Mouse (Mus musculus) right cerebral cortex, postnatal 14 days (tissue): ENCODE data around the gene Tmem88.
"Not testable (repeated sequence)": the region's sequence is repeated elsewhere in the genome, so short reads cannot be mapped to it uniquely, and the experiment has no call there.

Source experiments
- DNase-seq: peaks from one replicate; pipeline ENCODE4 v3.0.0; 2022

Tmem88 gene

DNA sequence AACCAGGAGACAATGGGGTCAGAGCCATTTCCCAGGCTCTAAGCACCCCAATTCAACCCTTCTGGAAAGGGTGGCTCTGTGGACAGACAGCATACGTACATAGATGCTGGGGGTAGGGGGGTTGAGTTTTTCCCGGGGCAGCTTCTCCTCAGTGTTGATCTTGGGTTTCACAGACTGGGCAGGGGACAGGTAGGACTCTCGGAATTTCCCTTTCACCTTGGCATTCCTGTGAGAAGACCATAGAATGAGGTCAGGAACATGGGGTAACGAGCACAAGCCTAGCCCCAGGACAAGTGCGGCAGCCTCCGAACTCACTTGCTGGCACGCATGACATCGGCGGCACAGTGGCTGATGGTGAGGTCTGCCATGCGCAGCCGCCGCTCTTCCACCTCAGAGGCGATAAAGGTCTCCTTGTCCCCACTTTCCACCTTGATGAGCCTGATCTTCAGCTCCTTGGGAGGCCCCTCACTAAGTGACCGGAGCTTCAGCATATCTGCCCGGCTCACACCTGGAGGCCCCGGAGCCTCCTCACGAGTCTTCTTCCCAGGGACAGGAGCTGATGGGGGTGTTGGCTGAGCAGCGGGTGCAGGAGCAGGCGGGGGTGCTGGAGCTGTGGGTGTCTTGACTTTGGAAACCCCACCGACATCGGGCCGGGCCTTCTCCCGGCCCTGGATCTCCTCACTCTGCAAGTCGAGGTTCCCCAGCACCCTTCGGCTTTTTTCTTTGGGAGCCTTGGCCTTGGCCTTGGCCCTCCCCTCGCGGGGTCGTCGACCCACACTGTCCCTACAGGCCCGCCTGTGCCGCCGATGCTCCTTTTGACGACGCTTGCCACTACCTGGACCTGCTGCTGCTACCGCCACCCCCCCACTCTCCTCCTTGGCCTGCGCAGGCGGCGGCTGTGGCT is 5.9 kb upstream of the Tmem88 start:
- DNase-seq = no peak

DNA sequence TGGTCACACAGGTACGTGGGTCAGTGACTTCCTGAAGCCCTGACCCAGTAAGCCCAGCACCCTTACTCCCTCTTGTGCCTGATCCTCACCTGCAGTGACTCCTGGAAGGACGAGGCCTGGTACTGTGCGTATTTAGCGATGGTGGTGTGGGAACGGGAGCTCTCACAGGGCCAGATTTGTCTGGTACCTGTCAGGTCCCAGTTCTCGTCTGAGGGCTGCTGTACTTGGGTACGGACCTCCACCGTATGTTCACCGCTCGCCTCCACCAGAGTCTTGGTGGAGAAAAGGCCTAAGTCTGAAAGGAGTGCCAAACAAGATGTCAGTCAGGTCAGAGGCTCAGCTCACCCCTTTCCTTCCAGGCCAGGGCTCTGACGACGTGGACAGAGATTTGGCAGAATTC is 4.0 kb upstream of the Tmem88 start:
- no peak for DNase-seq

DNA sequence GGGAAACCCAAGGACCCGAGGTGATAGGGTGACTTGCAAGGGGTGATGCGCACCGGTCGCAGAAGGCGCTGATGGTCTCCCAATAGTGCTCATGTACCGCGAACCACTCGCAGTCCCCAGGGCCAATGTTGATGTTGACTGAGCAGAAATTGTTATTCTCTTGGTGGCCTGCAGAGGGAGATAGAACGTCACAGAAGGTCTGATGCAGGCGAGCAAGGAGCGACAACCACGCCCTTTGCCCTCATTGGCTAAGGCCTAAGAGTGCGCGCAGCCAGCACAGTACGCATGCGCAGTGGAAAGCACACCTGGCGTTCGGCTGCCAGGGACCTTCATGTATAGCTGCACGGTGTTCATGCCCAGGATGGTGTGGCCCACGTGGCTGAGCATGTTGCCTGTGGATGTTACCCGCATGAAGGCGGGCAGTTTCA is 3.2 kb upstream of the Tmem88 start:
- peak; percentile 87 for DNase-seq

DNA sequence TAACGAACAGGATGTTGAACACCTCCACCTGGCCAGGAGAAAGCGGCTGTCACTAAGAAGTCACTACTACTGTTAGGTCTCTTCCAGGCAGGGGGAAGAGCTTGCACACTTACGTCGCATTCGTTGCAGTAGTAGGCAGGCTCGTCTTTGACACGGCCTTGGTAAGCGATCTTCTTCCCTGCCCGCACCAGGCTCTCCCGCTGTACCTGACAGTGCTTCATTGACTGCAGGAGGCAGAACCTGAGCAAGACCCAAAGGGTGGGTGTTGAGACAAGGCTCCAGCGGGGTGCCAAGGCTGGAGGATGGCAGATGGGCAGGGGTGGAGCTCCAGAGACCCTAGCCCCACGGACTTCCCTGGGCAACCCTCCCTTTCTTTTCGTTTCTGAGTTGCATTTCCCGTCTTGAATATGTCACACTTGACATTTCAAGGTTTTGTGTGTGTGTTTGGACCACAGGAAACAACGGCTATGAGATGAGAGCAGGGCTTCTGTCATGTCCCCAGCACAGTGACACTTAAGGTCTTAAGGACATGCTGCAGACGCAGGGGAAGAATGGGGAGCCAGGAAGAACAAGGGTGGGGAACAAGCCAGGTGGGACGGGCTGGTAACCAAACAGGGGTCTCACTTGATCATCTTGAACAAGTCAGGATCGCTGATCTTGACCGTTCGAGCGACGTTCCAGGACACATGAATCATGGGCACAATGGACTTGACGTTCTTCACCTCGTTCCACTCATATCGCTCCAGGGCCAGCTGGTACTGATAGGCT is 2.2 kb upstream of the Tmem88 start:
- no peak for DNase-seq

DNA sequence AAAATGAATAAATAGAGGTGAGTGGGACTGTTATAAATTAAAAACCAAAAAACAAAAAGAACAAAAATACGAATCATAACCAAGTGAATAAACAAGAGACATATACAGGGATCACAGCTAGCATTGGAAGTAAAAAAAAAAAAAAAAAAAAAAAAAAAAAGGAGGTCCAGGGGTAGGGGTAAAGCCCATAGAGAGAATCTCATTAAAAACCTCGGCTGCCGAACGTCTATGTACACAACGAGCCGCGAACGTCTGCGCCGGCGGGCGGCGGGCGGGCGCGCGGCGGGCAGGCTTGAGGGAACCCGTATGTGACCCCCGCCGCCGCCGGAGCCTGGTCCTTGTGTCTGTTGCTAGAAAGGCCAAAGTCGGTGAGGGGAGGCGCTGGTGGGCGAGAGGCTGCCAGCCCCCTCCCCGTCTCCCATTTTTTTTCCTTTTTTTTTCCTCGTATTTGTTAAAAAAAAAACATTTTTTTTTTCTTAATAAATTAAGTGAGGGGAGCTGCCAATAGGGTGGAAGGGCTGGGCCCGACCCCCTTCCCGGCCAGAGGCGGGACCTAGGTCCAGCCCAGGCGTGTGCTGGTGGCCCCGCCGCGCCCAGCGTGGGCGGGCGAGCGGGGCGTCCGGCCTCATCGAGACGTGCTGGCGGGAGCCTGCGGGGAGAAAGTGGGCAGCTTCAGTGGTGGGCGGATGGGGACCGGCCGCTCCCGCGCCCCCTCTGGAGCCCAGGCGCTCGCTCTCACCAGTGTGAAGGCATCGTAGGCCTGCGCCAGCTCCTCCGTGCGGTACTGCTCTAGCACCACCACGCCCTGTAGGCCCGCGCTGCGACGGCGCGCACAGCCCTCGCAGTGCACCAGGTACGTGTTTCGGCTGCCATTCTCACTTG is 1.4 kb upstream of the Tmem88 start:
- DNase-seq = no peak

DNA sequence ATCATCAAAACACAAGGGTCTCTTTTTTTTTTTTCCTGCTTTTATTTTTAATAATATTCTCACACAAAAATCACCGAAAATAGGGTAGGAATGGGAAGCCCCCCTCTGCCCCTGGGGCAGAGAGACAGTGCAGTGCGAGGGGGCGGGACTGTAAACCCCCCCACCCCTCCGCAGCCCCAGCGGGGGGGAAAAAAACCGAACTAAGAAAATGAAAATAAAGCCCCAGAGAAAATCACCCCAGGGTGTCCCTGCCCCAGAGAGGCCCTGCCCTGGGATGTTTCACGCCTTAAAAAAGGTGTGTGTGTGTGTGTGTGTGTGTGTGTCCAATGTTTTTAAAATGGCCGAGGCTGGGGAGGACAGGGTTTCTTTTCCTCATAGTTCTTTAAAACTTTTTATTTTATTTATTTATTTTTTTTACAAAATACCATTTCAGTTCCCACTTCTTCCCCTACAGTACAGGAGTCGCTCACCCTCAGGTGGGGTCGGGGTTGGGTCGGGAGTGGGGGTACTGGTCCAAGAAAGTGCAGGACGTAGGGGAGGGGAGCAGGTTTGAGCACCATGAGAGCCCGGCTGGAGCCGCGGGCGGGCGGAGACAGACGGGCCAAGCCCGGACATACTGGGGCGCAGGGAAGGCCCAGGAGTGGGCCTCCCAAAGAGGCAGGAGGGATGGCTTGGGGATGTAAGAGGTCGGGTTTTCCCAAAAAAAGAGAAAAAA is 609 bp upstream of the Tmem88 start:
- DNase-seq = no peak

DNA sequence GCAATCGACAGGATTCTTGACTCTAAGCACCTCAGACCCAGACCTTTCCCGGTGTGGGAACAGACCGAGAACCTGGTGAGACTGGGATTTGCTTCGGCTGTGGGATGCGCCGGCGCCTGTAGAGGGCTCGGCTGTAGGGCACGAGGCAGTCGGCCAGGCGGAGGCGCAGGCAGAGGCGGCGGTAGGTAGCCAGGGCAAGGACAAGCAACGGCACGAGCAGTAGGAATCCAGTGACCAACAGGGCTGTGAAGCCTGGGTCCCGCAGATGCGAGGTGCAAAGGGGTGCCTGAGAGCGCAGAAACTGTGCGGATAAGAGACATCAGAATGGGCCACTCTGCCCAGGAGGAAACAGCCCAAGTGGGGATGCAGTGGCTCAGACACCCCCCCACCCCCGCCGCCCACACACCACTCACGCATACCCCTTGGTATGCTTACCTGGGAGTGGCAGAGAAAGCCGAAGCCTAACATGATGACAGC is 415 bp downstream of the Tmem88 start:
- no peak for DNase-seq

DNA sequence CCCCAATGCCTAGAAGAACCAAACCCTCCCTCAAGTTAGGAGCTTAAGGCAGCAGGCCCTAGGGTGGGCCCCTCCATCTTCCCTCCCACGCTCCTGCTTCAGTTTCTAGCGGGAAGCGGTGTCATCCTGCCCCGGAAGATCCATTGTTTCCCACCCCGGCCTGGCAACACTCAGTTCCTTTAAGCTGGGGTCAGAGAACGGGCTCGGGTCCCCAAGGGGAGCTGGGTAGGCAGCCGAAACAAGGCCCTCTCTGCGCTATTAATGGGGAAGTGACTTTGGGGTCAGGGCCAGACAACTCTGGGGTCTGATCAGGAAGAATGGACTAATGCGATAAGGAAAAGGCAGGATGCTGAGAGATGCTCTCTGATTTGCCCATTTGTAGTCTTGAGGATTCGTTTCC is 1.3 kb downstream of the Tmem88 start:
- DNase-seq = no peak

DNA sequence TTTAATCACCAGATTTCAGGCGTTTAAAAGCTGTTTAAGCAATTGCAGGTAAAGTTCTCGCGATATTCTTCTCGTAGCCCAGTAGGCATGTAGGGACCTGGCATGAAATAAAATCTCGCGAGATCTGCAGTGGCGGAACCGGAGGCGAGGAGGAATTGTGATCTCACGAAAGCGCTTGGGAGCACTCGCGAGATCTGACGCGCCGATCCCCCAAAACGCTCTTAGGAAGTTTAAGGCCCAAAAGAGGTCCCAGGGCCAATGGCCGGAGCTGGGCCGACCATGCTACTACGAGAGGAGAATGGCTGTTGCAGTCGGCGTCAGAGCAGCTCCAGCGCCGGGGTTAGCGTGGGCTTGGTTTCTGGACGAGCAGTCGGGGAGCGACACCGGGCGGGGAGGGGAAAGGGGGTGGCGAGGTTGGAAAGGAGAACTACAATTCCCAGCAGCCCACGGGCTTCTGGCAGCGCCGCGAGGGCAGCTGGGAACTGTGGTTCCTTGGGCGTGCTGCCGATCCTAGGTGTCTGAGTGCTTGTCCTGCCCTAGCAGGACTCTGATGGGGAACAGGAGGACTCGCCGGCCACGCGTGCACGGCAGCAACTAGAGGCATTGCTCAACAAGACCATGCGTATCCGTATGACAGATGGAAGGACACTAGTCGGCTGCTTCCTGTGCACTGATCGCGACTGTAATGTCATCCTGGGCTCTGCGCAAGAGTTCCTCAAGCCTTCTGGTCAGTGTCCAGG is 2.2 kb downstream of the Tmem88 start:
- peak; percentile 94 for DNase-seq

DNA sequence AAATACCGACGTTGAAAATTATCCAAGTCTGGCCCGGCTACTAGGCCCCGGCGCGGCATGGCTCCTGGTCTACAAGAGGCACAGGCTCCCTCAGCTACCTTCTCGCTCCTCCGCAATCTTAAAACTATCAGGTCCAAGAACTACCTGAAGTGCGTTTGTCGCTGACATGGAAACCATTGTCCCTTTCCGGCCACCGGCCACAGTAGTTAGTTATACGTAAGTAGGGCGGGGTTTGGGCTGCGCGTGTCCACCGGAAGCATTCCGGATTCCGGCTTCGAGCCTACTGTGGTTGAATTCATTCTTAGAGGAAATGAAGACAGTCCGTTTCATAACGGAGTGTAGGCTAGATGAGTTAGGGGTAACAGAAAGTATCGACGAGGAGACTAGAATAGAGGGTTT is 2.8 kb downstream of the Tmem88 start, which contains the start of the genes Naa38 and Cyb5d1:
Gene Naa38 (plus strand): TSS at position 253 of the 399 bp plus-strand sequence.
Gene Cyb5d1 (minus strand): TSS at position 397 of the 399 bp plus-strand sequence.
- peak; percentile 83 for DNase-seq

DNA sequence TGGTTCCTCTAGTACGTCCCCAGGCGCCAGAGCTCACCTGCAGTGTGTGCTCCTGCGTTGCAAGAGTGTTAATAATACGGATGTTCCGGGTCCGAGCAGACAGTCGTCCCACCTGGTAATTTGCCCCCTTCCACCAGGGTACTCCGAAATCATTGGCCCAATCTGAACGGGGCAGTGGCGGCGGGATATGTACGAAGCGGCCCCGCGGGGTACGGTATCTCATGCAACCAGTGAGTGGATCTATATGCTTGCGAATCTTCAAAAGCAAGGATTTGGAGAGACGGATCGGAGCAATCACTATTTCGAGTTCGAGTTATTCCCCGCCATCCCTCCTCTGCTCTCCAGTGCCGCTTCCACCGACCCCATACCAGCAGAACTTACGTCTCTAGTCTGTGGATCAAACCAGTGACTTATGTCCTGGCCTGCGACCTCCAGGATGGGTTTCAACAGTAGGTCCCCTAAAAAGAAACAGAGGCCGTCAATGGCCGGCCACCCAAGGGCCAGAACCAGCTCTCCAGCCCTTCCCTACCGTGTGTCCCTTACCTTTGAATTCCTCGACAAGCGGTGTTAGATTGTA is 3.4 kb downstream of the Tmem88 start:
- not testable (repeated sequence) for DNase-seq

DNA sequence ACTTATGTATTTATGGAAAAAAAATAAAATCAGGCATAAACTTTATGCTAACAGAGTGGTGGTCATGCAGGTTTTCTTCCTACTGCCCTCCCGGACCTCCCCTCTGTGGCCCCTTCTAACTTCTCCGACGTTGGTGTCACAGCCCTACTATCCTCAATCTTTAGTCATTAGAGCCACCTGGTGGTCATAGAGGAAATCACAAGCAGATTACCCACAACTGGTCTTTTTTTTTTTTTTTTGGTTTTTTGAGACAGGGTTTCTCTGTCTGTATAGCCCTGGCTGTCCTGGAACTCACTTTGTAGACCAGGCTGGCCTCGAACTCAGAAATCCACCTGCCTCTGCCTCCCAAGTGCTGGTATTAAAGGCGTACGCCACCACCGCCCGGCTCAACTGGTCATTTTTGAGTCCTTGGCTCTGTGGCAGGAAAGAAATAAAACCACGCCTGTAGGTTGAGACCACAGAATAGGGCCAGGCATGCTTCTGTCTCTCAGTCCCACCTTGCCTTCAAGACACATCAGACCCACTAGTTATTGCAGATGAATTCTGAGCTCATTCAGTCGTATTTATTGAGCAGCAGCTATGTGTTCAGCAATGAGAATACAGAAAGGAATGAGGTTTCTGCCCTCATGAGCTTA is 7.5 kb downstream of the Tmem88 start:
- DNase-seq = no peak

DNA sequence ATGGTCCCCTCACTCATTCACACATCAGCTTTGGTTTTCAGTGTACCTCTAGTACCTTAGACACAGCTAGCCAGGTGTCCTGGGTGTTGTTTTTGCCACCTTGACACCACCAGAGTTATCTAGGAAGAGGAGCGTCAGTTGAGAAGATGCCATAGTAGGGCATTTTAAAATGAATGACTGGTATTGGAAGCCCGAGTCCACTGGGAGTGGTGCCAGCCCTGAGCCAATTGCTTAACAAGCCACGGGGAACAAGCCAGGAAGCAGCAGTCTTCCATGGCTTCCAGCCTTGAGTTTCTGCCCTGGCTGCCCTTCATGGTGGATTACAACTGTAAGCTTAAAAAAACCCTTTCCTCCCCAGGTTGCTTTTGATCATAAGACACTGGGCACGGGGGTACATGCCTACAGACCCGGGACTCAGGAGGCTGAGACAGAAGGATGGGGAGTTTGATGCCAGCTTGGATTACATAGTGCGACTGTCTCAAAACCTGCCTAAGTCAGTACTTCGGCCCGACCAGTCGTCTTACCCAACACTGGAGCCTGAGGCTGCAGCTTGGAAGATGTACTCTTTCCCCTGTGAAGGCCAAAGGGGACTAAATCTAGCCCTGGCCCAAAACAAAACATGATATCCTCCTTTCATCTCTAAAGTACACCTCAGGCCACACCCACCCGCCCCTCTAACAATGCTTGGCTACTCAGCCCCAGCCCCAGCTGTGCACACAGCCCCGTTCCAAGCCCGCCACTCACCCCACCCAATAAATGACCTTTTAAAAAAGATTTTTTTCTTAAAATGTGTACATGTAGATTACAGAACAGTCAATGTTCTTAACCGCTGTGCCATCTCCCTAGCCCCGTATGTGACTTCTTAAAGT is 8.3 kb downstream of the Tmem88 start:
- peak; percentile 67 for DNase-seq

DNA sequence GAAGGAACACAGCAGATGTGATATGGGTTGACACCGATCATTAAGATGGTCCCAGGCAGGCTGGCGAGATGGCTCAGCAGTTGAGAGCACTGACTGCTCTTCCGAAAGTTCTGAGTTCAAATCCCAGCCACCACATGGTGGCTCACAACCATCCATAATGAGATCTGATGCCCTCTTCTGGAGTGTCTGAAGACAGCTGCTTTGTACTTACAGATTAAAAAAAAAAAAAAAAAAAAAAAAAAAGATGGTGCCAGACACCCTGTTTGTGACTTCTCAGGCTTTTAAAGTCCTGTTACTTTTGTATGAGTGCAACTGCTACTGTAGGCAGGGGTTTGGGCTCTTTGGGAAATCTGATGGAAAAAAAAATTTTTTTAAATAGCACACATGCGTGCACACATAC is 9.4 kb downstream of the Tmem88 start:
- no peak for DNase-seq

DNA sequence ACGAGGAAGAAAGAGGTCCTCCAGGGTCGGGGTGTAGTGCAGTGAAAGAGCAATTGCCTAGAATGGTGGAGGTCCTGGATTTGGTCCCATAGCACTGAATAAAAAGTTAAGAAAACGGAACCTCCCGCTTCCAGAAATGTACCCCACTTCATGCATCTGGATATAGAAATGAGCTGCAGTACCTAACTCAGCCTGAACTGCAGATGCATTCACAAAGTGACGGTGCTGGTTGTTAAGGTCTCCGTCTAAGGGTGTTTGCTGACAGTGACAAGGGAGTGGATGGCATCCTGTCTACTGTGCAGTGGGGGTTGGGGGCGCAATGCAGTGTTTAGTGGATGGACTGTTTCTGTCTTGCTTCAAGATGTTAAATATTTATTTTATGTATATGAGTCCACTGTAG is 11.3 kb downstream of the Tmem88 start:
- DNase-seq = no peak

DNA sequence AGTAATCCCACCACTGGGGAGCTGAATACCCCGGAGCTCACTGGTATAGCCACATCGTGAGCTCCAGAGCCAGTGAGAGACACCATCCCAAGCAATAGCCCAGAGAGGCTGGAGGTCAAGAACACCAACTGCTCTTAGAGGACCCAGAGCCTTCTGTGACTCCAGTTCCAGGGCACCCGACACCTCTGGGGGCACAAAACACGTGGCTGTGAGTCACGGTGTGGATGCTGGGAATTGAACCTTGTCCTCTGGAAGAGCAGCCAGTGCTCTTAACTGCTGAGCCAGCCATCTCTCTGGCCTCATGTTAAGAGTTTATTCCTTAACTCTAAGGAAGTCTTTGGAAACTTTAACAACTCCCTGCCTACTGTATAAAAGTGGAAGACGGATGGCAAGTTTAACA is 13.1 kb downstream of the Tmem88 start:
- DNase-seq = no peak

DNA sequence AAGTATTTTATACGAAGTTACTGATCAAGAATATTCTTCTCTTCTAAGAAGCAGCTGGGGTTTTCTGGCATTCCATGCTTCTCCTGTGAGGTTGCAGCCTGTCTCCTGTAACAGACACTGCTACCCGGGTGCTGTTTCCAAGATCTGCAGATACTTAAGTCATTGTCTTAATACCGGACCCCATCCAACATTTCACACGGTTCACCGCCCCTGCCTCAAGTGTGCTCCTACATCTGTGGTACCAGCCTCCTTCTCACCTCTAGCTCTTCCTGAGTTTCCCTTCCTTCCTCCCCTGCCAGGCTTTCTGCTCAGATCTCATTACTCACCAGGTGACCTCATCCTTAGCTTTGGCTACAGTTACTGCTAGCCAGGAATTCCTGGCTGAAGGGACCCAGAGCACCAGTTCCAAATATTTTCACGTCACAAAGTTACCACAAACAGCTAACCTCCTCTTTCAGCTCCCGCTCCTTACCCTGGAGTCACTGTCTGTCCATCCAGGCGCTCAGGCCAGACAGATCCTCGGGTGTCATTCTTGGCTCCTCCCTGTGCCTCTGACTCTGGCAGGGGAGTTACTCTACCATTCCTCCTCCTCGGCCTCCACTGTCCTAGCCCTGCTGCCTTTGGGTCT is 15.4 kb downstream of the Tmem88 start:
- DNase-seq = no peak

DNA sequence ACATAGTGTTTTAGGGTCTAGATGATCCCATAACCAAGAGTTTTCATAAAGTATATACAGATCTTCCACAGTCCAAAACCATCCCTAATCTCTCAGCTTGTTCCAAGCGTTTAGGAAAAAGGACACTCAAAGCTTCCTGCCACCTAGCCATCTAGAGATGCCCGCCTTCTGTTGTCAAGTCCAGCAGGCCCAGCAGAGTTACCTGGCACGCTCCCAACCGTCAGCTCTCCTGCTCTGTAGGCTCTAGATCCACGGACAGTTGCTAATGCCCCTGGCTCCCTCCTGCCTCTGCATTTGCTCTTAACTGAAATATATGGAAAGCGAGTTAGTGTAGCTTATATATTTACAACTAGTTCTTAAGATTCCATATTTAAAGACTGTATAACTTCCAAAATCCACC is 16.7 kb downstream of the Tmem88 start:
- no peak for DNase-seq

DNA sequence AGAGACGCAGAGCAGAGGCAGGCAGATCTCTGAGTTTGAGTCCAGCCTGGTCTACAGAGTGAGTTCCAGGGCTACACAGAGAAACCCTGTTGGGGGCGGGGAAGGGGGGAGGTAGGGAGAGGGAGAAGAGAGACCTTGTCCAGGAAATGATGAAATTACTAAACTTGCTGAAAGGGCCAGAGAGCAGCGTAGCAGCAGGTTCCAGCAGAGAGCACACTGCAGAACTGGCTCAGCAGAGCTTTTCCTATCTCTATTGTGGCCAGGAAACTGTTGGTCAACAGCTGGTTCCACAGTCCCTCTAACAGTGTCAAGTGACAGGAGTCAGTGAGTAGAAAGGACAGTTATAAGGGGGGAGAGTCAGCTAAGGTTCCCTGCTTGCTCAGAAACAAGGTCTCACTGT is 18.4 kb downstream of the Tmem88 start:
- DNase-seq = no peak
